Mouse (Mus musculus) small intestine, adult 2 months (tissue): Measurements from ENCODE around the gene Lat. TPM values are rescaled to one million over a fixed set of nuclear protein-coding genes. Genes with fewer than 3 reads are reported as not detected.
"Not testable (repeated sequence)": the region's sequence is repeated elsewhere in the genome, so short reads cannot be mapped to it uniquely, and the experiment has no call there.

Experiments
- H3K27ac ChIP-seq: fragments of 200-500 bp; 2 replicates; pipeline ENCODE4 v1.5.1; 2012; ENCODE audit warnings: low read depth, low read length, control low read depth, inconsistent platforms; ENCODE audit not compliant: insufficient read depth
- H3K27me3 ChIP-seq: fragments of 200-500 bp; 2 replicates; pipeline ENCODE4 v1.6.1; 2012; ENCODE audit warnings: mild to moderate bottlenecking, moderate library complexity, low read length, inconsistent platforms; ENCODE audit not compliant: control insufficient read depth, insufficient read depth
- H3K36me3 ChIP-seq: fragments of 200-500 bp; 2 replicates; pipeline ENCODE4 v1.6.1; 2012; ENCODE audit warnings: mild to moderate bottlenecking, low read length, control low read depth, inconsistent platforms; ENCODE audit not compliant: control insufficient read depth, insufficient read depth
- H3K4me1 ChIP-seq: fragments of 200-500 bp; 2 replicates; pipeline ENCODE4 v1.6.1; 2012; ENCODE audit warnings: low read length, inconsistent platforms, mixed read lengths; ENCODE audit not compliant: control insufficient read depth, insufficient read depth, insufficient read length
- H3K4me3 ChIP-seq: fragments of 200-500 bp; 2 replicates; pipeline ENCODE4 v1.5.1; 2012; ENCODE audit warnings: low read depth, mild to moderate bottlenecking, control low read depth, inconsistent platforms, low read length, moderate library complexity
- CTCF ChIP-seq: fragments of 200-500 bp; IDR thresholded peaks from 2 replicates; pipeline ENCODE4 v1.5.1; 2012; ENCODE audit warnings: low read depth, mild to moderate bottlenecking, control low read depth, inconsistent platforms, low read length, moderate library complexity, mixed read lengths; ENCODE audit not compliant: insufficient replicate concordance, insufficient read length; ENCODE audit errors: extremely low read depth
- POLR2A ChIP-seq: fragments of 200-500 bp; IDR thresholded peaks from 2 replicates; pipeline ENCODE4 v1.6.1; 2012; ENCODE audit warnings: low read depth, mild to moderate bottlenecking, control low read depth, inconsistent platforms, low read length, moderate library complexity
- whole genome bisulfite sequencing: fragments of 180-500 bp; shearing (Covaris S2); methylation state at CpG from one replicate; pipeline ENCODE4 v1.1.7; 2018; 5-methylcytosine and 5-hydroxymethylcytosine counted together
- polyA plus RNA-seq: library from polyadenylated mRNA; depleted of rRNA; stranded (reverse); fragments of >200 nt; gene quantifications from 2 replicates; pipeline ENCODE4 v1.2.3, GENCODE M21; 2012; rRNA removed

Lat gene
- polyA plus RNA-seq, result 10.7 and 23.5 TPM in 2 replicates

- Histone ChIP-seq H3K4me1 (no peaks in the 10 kb centered on the region), H3K36me3 (peaks cover 38% of the 10 kb centered on the region), H3K27me3 (no peaks in the 10 kb centered on the region), H3K4me3 (peak within 1 kb of the TSS; percentile 56), H3K27ac (peak within 1 kb of the TSS; percentile 13)
- 66% methylated on average over 13 of the region's 13 CpGs for WGBS
- TF ChIP-seq CTCF (no peak), POLR2A (no peak)
Observed at GRCm38 (mm10) chr7:126369393-126369792, at the start of gene Lat. Gene Lat, minus strand, starts transcription at chr7:126369570.

GRCm38 (mm10) chr7:126418496-126418895 lies 49.1 kb upstream of the Lat start:
- TF ChIP-seq CTCF (no peak), POLR2A (no peak)
- Histone ChIP-seq H3K4me1 (no peaks in the 10 kb centered on the region), H3K27ac (no peak overlapping the region), H3K4me3 (no peak overlapping the region), H3K27me3 (no peaks in the 10 kb centered on the region), H3K36me3 (no peaks in the 10 kb centered on the region)
- WGBS, result 27% methylated on average over 3 of the region's 3 CpGs

- no peak for TF ChIP-seq POLR2A
- 89% methylated on average over 4 of the region's 4 CpGs for WGBS
- no peaks in the 10 kb centered on the region for H3K4me1 ChIP-seq
- no peaks in the 10 kb centered on the region for H3K36me3 ChIP-seq
- H3K4me3 ChIP-seq, result no peak overlapping the region
- H3K27me3 ChIP-seq, result no peaks in the 10 kb centered on the region
- no peak overlapping the region for H3K27ac ChIP-seq
Observed at GRCm38 (mm10) chr7:126417606-126418005, 48.2 kb upstream of the Lat start.

GRCm38 (mm10) chr7:126417045-126417444 lies 47.7 kb upstream of the Lat start:
- H3K4me1 ChIP-seq, result no peaks in the 10 kb centered on the region
- no peaks in the 10 kb centered on the region for H3K27me3 ChIP-seq
- no peaks in the 10 kb centered on the region for H3K36me3 ChIP-seq
- no peak for TF ChIP-seq CTCF
- TF ChIP-seq POLR2A, result no peak
- no peak overlapping the region for H3K4me3 ChIP-seq
- no peak overlapping the region for H3K27ac ChIP-seq
- 75% methylated on average over 8 of the region's 8 CpGs for WGBS

- Histone ChIP-seq H3K27ac (no peak overlapping the region; the same call in 1 of the 2 replicates), H3K27me3 (no peaks in the 10 kb centered on the region), H3K4me3 (no peak overlapping the region), H3K36me3 (no peaks in the 10 kb centered on the region), H3K4me1 (no peaks in the 10 kb centered on the region)
- 79% methylated on average over 2 of the region's 2 CpGs for WGBS
- TF ChIP-seq CTCF, result no peak
- no peak for TF ChIP-seq POLR2A
Observed at GRCm38 (mm10) chr7:126416615-126417014, 47.2 kb upstream of the Lat start.

- Histone ChIP-seq H3K27me3 (no peaks in the 10 kb centered on the region), H3K27ac (no peak within 1 kb of the TSS), H3K4me1 (no peaks in the 10 kb centered on the region), H3K36me3 (no peaks in the 10 kb centered on the region), H3K4me3 (peak within 1 kb of the TSS; percentile 25)
- 86% methylated on average over 6 of the region's 6 CpGs for WGBS
- TF ChIP-seq POLR2A, result no peak
- no peak for TF ChIP-seq CTCF
Observed at GRCm38 (mm10) chr7:126414725-126415124, 45.4 kb upstream of the Lat start, which contains the start of gene Cd19. Gene Cd19, minus strand, starts transcription at chr7:126414889.

- WGBS, result 85% methylated on average over 4 of the region's 4 CpGs
- TF ChIP-seq CTCF (no peak), POLR2A (no peak)
- no peak overlapping the region for H3K4me3 ChIP-seq
- no peaks in the 10 kb centered on the region for H3K36me3 ChIP-seq
- H3K27ac ChIP-seq, result no peak overlapping the region
- H3K4me1 ChIP-seq, result no peaks in the 10 kb centered on the region
- no peaks in the 10 kb centered on the region for H3K27me3 ChIP-seq
Observed at GRCm38 (mm10) chr7:126411061-126411460, 41.7 kb upstream of the Lat start.

GRCm38 (mm10) chr7:126408686-126409085 lies 39.3 kb upstream of the Lat start:
- Histone ChIP-seq H3K27me3 (no peaks in the 10 kb centered on the region), H3K36me3 (no peaks in the 10 kb centered on the region), H3K4me1 (no peaks in the 10 kb centered on the region), H3K27ac (no peak overlapping the region), H3K4me3 (no peak overlapping the region)
- TF ChIP-seq POLR2A (no peak), CTCF (no peak)
- WGBS, result 79% methylated on average over 2 of the region's 2 CpGs

- not testable (repeated sequence) for H3K4me1 ChIP-seq, H3K36me3 ChIP-seq
- WGBS, result 77% methylated on average over 8 of the region's 8 CpGs
Observed at GRCm38 (mm10) chr7:126402518-126402917, 33.1 kb upstream of the Lat start.

More at GRCm38 (mm10) chr7:126402518-126402917, 33.1 kb upstream of the Lat start:
- H3K4me3 ChIP-seq, H3K27me3 ChIP-seq, H3K27ac ChIP-seq: not testable (repeated sequence)
